Mouse (Mus musculus): ENCODE measurements around the gene Foxj1.
A peak's percentile ranks its signal among the peaks of the same experiment; 100 is the strongest.

Gene Foxj1

DNA sequence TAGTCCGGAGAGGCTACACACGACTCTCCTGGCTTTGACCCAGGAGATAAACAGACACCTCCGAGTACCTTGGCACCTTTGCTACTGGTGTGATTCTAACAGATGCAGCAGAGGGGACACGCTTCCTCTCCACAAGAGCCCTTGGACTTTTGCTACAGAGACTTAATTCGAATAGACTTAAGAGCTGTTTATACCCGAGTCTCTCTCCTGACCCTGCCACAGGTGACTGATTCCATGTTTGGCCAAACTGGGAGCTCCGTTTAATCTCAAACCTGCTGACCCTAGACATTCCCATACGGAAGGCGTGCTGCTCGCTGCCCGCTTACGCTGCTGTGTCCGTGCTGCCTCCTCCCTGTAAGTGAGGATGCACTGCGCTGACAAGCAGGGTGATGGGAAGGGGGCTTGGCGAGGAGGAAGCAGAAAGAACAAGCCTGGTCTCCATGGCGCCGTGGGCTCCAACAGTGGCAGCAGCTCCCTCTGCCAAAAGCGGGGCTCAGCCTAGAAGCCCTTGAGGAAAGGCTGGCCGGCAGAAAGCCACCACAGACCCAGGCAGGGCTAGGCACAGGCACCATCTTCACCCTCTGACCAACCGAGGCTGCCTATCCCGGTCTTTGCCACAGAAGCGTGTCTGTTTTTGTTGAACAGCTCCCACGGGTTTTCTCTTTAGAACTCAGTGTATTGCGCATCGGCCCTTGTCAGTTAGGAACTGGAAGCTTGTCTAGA is 7.0 kb upstream of the Foxj1 start:
- DNase-seq (ENCODE audit: low spot score in 2 of 2) = peak in 1 of 2 experiments; percentile 46

DNA sequence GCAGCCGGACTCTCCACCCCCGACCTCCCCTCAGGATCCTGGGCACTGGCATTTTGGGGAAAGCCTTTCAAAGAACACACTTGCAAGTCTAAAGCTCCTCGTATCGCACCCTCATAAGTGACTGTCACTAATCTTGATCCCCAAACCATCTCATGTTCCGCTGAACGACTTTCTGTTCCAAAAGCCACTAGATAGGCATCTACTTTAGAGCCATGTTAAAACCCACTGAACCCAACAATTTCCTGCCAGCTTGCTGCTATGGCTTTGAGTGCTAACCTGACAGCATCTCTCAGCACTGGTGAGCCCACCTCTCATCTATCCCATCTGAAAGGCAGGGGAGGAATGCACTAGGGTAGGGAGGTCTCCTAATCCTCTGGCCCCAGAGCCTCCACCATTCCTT is 2.3 kb upstream of the Foxj1 start:
- no peak for DNase-seq (ENCODE audit: low spot score in 2 of 2)

GRCm38 (mm10) chr11:116337000-116337399 is 1.8 kb upstream of the Foxj1 start:
- no peak for DNase-seq (ENCODE audit: low spot score in 2 of 2)

- no peak for DNase-seq (ENCODE audit: low spot score in 2 of 2)
These were observed 1.2 kb upstream of the Foxj1 start for GRCm38 (mm10) chr11:116336393-116336792.

GRCm38 (mm10) chr11:116334417-116334782 is 799 bp downstream of the Foxj1 start:
- DNase-seq (ENCODE audit: low spot score in 2 of 2) = no peak

DNA sequence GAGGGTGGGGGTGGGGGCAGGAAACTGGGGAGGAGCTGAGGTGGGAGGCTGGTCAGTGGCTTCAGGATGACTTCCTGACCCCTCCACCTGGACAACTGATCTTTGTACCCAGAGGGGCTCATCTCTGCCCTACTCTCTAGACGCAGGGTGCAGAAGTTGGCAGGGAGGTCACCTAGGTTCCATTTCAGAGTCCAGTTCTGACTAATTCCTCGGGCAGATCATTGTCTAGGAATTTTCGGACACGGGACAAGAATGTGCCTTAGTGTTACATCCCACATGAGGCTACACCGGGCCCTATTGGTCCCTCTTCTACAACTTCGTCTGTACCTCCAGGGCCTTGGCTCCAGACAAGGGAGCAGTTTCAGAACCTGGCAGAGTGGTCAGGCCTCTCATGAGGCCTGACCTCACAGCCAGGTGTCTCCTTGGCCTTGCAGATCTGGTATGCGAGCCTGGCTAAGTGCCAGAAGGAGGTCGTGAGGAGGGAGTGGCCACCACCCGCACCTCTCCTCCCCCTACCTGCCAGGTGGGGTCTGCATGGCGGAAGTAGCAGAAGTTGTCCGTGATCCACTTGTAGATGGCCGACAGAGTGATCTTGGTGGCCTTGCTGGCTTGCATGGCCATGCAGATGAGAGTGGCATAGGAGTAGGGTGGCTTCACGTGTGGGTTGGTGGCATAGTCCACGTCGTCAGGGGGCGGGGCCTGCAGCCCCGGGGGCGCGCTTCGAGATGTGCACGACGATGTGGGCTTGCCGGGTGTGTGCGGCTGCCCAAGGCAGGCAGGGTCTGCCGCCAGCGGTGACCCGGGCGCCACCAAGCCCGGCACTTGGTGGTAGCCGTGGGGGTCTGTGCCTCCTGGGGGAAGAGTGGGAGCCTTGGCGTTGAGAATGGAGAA is 1.4 kb downstream of the Foxj1 start:
- DNase-seq (ENCODE audit: low spot score in 2 of 2) = no peak

DNA sequence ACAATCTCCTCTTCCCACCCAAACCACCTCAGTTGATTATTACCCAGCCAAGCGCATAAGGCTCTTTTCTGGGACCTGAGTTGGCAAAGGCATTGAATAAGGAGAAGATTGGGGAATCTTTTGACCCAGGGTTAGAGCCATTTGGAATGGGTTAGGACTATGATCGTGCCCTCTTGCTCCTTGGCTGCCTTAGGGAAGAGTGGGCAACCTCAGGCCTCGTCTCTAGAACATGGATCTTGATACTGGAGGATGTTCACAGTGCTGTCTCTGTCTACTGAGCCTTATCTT is 2.3 kb downstream of the Foxj1 start:
- no peak for DNase-seq (ENCODE audit: low spot score in 2 of 2)

DNA sequence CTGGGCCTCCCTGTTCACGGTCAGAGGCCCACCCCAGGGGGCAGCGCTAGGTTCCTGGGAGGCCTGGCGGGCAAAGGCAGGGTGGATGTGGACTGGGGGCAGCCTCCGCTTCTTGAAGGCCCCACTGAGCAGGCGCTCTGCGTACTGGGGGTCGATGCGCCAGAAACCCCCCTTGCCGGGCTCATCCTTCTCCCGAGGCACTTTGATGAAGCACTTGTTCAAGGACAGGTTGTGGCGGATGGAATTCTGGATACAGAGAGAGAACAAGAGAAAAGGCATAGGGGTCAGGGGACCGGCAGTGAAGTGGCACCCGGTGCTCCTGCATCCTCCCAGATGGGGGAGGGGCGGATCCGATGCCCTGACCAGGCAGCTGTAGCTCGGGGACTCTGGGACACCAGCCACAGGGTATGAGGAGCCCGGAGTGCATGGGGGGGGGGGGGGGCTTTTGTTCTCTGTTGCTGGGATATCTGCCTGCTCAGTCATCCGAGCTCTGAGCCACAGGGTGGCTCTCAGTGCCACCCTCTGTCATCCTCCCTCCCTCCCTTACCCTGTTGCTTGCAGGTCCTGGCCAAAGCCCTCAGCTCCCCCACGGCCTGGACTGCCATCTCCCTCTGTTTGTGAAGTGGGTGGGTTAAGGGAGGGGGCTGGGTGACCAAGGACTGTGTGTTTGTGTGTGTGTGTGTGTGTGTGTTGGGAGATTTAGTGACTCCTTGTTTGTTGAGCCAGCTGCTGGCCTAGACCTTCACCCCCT is 2.8 kb downstream of the Foxj1 start:
- DNase-seq (ENCODE audit: low spot score in 2 of 2) = peak in 1 of 2 experiments; percentile 42

- DNase-seq (ENCODE audit: low spot score in 2 of 2) = no peak
These were observed 5.0 kb downstream of the Foxj1 start for GRCm38 (mm10) chr11:116330211-116330518.

DNA sequence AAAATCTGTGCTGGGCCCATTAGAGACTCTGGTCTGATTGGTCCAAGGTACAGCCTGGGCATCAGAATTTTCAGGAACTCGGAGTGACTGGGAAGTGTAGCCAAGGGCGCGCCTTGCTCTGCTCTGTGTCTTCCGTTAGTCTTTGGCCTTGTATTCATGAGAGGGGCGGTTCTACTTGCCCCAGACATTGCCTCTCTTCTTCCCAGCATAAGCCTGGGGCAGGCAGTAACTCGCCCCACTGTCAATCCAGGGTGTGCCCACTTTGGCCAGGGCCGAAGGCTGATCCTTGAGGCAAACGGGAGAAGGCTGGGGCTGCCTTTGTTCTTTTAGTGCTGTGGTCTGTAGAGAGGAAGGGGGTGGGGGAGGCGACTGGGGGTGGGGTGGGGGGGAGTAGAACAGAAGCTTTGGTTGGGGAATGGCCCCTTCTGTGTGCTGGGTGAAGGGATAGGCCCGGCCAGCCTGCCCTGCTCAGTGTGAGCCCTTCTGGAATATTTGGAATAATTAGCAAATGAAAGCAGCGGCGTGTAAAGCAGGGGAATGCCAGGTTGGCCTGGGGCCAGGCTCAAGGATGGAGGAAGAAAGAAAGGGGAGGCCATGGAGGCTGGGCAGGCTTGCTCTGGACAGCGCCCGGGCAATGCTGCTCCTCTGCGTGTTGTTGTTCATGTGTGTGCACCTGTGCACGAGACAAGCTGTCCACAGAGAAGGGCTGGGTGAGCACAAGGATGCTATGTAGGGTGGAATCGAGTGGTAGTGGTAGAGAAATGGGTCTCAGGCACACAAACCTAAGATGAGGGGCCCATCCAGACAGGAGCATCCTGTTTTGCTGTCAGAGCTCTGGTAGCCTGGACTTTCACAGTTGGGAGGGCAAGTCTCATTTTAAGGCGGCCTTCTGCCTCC is 5.6 kb downstream of the Foxj1 start:
- peak in 1 of 2 experiments; percentile 76 for DNase-seq (ENCODE audit: low spot score in 2 of 2)

DNA sequence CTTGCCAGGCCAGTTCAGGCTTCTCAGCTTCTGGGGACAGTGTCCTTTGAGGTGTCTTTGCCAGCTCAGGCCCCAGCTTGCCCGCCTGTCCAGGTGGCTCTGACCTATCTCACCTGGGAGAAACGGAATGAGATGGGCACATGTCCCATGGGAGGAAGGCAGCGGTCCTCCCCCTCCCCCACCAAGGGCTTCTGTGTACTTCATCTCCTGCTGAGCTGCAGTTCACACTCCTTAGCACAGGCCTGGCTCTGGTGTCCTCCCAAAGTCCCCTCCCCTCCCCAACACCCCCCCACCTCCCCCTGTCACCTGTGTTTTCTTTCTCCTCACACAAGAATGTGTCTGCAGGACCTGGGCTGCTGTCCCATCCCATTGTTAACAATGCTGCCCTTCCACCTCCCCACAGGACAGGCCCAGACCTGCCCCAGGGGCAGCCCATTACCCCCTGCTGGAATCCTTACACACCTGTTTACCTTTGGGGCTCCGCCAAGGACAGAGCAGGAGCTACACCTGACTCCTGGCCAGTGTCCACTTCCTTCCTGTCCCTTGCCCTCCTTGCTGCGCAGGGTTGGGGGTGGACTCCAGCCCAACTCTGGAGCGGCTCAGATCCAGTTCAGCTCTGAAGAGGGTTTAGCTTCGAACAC is 8.1 kb downstream of the Foxj1 start:
- DNase-seq (ENCODE audit: low spot score in 2 of 2) = no peak

DNA sequence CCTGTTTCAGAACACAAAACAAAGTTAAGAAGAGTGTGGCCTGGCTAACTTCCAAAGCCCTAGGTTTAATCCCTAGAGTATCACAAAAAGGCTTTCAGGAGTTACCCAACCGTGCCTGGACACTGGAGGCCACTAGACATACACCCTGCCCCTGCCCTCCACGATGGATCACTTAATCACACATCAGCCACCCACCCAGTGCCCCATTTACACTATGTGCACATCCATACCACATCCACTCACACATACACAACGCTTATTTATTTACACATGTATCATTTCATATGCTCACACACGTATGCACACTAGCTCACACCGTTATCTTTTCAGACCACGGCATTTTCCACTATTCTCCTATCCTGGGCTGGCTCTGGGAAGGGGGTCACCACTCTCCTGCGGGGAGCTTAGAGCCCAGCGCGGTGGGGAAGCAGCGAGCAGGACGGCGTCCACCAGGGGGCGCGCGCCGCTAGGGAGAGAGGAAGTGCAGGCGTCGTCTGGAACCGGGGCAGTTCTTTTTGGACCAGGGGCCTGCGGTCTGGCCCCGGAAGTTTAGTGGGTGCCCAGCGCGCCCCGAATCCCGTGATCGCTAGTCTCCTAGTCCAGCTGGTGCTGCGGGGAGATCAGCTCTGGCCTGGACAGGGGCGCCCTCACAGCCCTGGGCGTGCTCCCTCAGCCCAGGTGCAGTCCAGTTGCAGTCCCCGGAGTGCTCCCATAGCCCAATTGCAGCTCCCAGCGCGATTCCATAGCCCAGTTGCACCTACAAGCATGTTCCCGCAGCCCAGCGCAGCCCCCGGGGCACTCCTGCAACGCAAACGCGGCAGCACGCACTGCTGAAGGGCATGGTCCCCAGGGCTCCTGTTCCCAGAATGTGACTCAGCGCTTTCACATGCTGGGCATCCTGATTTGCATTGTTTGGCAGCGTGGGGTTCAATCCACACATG is 16.2 kb downstream of the Foxj1 start:
- DNase-seq (ENCODE audit: low spot score in 2 of 2) = peak; percentile 90 to 92

DNA sequence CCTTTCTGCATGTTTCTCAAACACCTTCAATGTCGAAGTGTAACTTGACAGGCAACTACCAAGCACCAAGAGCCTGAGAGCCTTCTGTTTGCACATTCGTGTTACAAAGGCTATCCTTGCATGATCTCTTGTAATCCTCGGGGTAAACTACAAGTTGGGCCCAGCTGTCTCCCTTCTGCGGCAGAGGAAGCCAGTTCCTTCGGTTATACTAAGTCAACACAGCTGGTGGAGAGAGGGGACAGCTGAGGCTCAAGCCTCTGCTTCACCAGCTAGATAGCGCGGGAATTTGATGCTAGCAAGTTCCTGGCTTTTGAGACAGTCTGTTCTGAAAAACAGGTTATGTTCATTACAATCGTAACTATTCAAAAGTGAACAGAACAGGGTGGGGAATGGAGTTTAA is 22.8 kb downstream of the Foxj1 start:
- DNase-seq (ENCODE audit: low spot score in 2 of 2) = no peak

- DNase-seq (ENCODE audit: low spot score in 2 of 2) = no peak
These were observed 24.0 kb downstream of the Foxj1 start for GRCm38 (mm10) chr11:116311169-116311568.

- DNase-seq (ENCODE audit: low spot score in 2 of 2) = no peak
These were observed 25.6 kb downstream of the Foxj1 start for GRCm38 (mm10) chr11:116309601-116310000.

DNA sequence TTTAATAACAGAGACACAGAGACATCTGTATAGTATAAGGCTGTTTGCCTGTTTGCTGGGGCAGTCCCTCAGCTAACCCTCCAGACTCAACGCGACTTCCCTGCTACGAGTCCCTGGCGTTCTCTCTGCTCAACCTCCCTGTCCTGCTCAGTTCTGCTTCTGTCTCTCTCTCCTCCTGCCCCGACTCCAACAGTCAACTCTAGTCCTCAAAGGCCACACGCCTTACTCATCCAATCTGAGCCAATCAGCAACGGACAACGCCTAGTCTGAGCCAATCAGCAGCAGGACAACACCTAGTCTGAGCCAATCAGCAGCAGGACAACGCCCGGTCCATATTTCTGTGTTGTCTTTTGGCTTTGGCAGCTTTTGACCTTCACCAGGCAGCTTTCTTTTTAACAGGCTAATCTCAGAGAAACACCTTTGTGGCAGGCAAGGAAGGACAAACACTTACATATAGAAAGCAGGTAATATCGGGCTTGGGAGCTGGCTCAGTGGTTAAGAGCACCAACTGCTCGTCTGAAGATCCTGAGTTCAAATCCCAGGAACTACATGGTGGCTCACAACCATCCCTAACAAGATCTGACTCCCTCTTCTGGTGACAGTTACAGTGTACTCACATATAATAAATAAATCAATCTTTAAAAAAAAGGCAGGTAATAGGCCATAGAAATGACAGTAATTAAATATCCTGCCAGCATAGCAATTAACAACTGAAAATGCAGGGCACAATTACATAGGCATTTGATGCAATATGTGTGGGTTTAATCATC is 27.3 kb downstream of the Foxj1 start:
- no peak for DNase-seq (ENCODE audit: low spot score in 2 of 2)

DNA sequence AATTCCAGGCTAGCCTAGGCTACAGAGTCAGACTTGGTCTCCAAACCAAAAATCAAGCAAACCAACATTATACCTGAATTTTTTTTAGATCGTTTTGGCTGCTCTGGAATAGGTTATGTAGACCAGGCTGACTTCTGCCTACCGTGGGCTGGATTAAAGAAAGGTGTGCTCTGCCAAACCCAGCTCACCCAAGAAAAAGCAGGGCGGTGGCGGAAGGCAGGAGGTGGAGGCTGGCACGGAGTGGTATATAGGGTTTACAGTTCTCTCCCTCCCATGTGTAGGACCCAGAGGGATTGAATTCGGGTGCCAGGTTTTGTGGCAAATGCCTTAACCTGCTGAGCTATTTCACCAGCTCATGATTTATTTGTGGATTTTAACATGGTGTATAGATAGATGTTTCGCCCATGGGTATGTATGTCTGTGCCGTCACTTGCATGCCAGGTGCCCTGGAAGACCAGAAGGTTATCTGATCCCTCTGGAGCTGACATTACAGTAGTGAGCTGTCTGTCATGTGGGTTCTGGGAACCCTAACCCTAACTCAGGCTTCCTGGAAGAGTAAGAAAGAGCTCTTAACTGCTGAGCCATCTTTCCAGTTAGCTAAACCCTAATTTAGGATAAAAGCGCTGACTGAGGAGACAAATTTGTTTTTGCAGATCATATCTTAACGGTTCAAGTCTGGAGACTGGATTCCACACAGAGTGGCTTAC is 28.0 kb downstream of the Foxj1 start, which contains the start of gene Exoc7:
Gene Exoc7 (minus strand): TSS at position 215 of the 707 bp plus-strand sequence.
- DNase-seq (ENCODE audit: low spot score in 2 of 2) = no peak

- peak; percentile 89 to 94 for DNase-seq (ENCODE audit: low spot score in 2 of 2)
These were observed 28.8 kb downstream of the Foxj1 start for GRCm38 (mm10) chr11:116306126-116306982.

All from cerebellum, postnatal 4 days (tissue).